Mouse (Mus musculus) embryo, embryonic 11 days (tissue): ENCODE results near the gene Prm2.

ENCODE experiments used
- DNase-seq: peaks from one replicate; pipeline ENCODE4 v3.0.0-alpha.2; 2015

Gene Prm2

DNA sequence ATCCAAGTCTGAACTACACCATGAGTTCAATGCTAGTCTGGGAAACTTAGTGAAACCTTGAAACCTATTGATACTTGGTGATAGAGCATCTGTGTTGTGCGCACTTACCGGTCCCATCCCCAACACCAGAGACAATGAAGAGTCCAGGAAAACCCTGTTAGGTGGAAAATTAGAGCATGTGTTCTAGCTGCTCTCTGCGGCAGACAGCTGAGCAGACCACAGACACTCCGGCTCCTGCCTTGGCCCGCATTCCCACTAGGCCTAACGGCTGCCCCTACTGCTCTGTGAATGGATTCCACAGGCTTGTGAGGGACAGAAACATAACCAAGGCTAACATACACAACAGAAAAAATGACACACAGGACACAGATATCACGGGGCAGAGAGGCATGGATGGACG, 22.4 kb downstream of the Prm2 start:
- no peak for DNase-seq

- no peak for DNase-seq
These were observed 24.0 kb downstream of the Prm2 start for GRCm38 (mm10) chr16:10771769-10772510.

- no peak for DNase-seq
These were observed 25.2 kb downstream of the Prm2 start for GRCm38 (mm10) chr16:10770531-10771325.

- DNase-seq, result no peak
These were observed 26.3 kb downstream of the Prm2 start for GRCm38 (mm10) chr16:10769661-10770060.

DNA sequence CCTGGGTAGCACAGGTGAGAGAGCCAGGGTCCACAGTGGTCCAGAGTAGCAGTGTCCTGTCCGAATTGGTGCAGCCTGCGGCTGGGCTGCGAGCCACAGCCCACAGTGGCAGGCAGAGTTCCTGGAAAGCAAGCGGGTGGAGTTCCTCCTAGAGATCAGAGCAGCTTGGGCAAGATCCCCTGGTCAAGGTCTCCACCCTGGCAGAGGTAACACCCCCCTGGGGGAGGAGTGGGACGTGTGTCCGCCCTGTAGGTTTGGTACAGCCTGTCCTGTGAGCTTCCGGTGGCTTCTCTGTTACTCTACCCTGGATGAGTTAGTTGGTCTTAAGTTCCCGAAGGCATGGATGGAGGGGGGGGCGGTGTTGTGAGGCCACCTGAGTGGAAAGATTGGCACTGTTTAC, 27.1 kb downstream of the Prm2 start:
- no peak for DNase-seq

GRCm38 (mm10) chr16:10767158-10767557, 28.8 kb downstream of the Prm2 start:
- DNase-seq, result peak; percentile 82

GRCm38 (mm10) chr16:10764323-10764722, 31.6 kb downstream of the Prm2 start:
- no peak for DNase-seq

DNA sequence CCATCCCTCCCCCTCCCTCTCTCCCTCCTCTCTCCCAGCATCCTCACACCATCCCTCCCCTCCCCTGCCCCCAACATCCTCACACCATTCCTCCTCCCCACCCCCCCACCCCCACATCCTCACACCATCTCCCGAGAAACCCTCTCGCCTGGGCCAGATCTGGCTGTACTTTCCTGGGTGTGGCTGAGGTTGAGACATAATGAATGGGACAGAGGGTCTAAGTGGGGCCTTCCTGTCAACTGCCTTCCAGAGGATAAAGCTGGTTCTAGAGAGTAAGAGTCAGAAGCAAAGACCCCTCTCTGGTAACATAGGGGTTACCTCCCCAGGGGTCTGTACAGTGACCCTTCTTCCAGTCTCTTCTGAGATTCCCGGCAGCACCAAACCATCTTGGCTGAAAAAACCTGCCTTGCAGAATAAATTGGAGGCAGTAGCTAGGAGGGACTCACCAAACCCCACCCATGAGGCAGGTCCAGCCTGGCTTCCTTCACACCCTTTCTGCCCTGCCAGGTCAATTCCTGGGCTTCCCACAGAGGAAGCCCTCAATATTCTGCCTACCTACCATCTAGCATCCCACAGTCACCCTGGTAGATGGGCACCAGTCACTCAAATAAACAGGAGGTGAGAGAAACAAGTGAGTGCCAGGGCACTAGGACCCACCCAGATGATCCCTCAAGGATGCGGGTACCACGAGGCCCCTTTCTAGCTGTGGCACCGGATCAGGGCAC, 32.2 kb downstream of the Prm2 start:
- DNase-seq, result no peak

DNA sequence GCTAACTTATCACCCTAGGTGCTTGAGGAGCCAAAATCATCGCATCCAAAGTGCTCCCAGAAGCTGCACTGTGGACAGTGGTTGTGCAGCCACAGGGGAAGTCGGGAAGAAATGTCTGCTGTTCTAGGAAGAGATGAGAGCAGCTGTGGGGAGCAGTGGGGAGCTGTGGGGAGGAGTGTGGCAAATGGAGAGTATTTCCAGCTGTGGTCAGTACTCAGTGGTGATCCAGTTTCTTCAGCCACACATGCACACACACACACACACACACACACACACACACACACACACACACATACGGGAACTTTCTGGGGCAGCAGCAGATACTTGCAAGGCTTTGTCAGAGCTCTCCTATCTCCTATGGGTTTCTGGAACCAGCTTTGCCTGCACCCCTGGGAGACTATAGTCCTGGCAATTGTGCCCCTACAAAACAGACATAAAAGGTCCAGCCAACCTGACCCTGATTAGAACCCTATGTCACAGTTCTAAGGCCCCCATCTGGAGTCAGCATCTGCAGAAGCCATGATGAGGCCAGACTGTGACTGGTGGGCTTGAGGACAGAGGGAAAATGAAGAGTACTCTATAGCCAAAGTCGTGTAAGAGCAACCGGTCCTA, 33.3 kb downstream of the Prm2 start:
- no peak for DNase-seq

GRCm38 (mm10) chr16:10761182-10761581, 34.8 kb downstream of the Prm2 start:
- DNase-seq, result no peak

GRCm38 (mm10) chr16:10756168-10756567, 39.8 kb downstream of the Prm2 start:
- DNase-seq, result no peak

DNA sequence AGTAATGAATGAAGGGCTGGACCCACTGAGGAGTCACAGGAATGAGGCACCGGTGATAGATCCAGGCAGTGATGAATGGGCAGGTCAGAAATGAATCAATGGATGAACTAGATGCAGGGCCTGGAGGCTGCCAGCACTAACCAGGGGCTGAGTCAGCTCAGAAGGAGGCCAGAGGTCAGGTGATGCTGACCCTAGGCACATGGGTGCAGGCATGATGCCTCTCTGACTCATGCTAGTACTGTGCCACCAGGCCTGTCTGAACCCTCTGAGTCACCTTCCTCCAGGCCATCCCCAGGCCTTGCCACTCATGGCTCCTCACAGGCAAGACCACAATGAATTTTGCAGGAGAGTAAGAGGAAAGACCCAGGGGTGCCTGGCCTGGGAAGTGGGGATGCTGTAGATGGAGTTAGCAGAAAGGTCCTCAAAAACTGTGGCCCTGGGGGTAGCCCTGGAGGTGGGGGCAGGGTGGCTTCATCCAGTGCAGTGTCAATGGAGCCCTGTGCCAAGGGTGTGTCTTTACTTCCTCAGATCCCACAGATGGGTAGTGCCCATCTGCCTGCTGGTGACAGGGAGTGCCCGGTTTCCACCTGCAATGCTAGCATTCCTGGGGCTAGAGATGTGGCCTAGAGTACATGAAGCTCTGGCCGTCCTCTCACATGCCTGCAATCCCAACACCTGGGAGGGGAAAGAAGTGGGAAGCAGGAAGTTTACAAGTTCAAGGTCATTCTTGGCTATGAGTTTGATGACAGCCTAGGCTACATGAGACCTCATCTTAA, 41.2 kb downstream of the Prm2 start:
- no peak for DNase-seq

GRCm38 (mm10) chr16:10749824-10750223, 46.1 kb downstream of the Prm2 start:
- DNase-seq, result no peak

DNA sequence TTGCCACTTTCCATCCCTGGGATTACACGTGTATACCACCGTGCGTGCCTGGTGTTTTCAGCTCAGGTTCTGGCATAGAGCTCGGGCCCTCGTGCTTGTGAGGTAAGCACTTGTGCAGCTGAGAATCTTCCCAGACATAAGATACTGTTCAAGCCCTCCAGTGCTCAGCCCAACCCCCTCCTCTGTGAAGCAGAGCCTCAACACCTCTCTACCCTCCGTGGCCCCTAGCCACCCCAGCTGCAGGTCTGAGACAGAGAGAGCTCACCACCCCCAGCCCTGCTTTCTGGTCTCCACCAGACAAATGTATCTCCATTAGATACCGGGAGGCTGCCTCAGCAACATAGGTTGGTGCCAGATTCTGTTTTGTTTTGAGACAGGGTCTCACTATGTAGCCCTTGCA, 46.7 kb downstream of the Prm2 start:
- no peak for DNase-seq
